Mouse (Mus musculus): Measurements from ENCODE around the gene Masp2. TPM values are rescaled to one million over a fixed set of nuclear protein-coding genes. Genes with fewer than 3 reads are reported as not detected.
A peak's percentile ranks its signal among the peaks of the same experiment; 100 is the strongest.

The Masp2 gene
- total and polyA plus RNA-seq, 2 experiments from 2014 or later = not detected

- H3K4me2 ChIP-seq (ENCODE audit: low read depth, low read length) = no peak overlapping the region
- H3K4me1 ChIP-seq (ENCODE audit: control insufficient read depth, insufficient read depth) = 0 out of 2 replicates have a peak, but pooled peaks cover 7% of the 10 kb centered on the region
- no peak for ATAC-seq (ENCODE audit: insufficient read depth, low read depth)
- peak overlapping the region; percentile 49; the same call in 1 of the 2 replicates for H3K27ac ChIP-seq (ENCODE audit: low read depth)
- H3K9ac ChIP-seq (replicated peaks; ENCODE audit: low read depth, low read length) = no peak overlapping the region
- H3K9me3 ChIP-seq (replicated peaks; ENCODE audit: control insufficient read depth, low read length) = no peaks in the 10 kb centered on the region
- 0 out of 2 replicates have a peak, but pooled peaks cover 5% of the 10 kb centered on the region for H3K36me3 ChIP-seq (replicated peaks; ENCODE audit: control insufficient read depth, insufficient read depth, low read length)
- DNase-seq (ENCODE audit: low spot score) = peak; percentile 50
- no peaks in the 10 kb centered on the region for H3K27me3 ChIP-seq (ENCODE audit: control insufficient read depth, insufficient read depth, low read length)
- TF ChIP-seq CTCF (IDR thresholded peaks at IDR 0.05; ENCODE audit: low read depth) = peak; percentile 90
- TF ChIP-seq EP300 (IDR thresholded peaks at IDR 0.05; ENCODE audit: low read depth) = no peak
- H3K4me3 ChIP-seq (ENCODE audit: low read depth, low read length) = no peak overlapping the region
- 17% methylated on average over 5 of the region's 5 CpGs for WGBS
Measured at GRCm38 (mm10) chr4:148607758-148608157, 5.4 kb downstream of the Masp2 start.

- H3K27ac ChIP-seq (ENCODE audit: low read depth) = no peak overlapping the region
- H3K4me2 ChIP-seq (ENCODE audit: low read depth, low read length) = no peak overlapping the region
- no peak for DNase-seq (ENCODE audit: low spot score)
- ATAC-seq (ENCODE audit: insufficient read depth, low read depth) = no peak
- H3K4me3 ChIP-seq (ENCODE audit: low read depth, low read length) = no peak overlapping the region
- H3K4me1 ChIP-seq (ENCODE audit: control insufficient read depth, insufficient read depth) = 0 out of 2 replicates have a peak, but pooled peaks cover 7% of the 10 kb centered on the region
- H3K27me3 ChIP-seq (ENCODE audit: control insufficient read depth, insufficient read depth, low read length) = no peaks in the 10 kb centered on the region
- H3K36me3 ChIP-seq (replicated peaks; ENCODE audit: control insufficient read depth, insufficient read depth, low read length) = peaks cover 23% of the 10 kb centered on the region
- 87% methylated on average over 5 of the region's 5 CpGs for WGBS
- TF ChIP-seq CTCF (IDR thresholded peaks at IDR 0.05; ENCODE audit: low read depth) (no peak), EP300 (IDR thresholded peaks at IDR 0.05; ENCODE audit: low read depth) (no peak)
- no peak overlapping the region for H3K9ac ChIP-seq (replicated peaks; ENCODE audit: low read depth, low read length)
- H3K9me3 ChIP-seq (replicated peaks; ENCODE audit: control insufficient read depth, low read length) = no peaks in the 10 kb centered on the region
Measured at GRCm38 (mm10) chr4:148609805-148610204, 7.5 kb downstream of the Masp2 start.

- peaks cover 33% of the 10 kb centered on the region for H3K36me3 ChIP-seq (replicated peaks; ENCODE audit: control insufficient read depth, insufficient read depth, low read length)
- ATAC-seq (ENCODE audit: insufficient read depth, low read depth) = no peak
Measured at GRCm38 (mm10) chr4:148610631-148611364, 8.4 kb downstream of the Masp2 start.

GRCm38 (mm10) chr4:148612557-148612956 is 10.2 kb downstream of the Masp2 start:
- TF ChIP-seq EP300 (IDR thresholded peaks at IDR 0.05; ENCODE audit: low read depth) (no peak), CTCF (IDR thresholded peaks at IDR 0.05; ENCODE audit: low read depth) (no peak)
- Histone ChIP-seq H3K4me3 (ENCODE audit: low read depth, low read length) (no peak overlapping the region), H3K36me3 (replicated peaks; ENCODE audit: control insufficient read depth, insufficient read depth, low read length) (peaks cover 50% of the 10 kb centered on the region)

More at GRCm38 (mm10) chr4:148610631-148611364, 8.4 kb downstream of the Masp2 start:
- 49% methylated on average over 5 of the region's 5 CpGs for WGBS
- Histone ChIP-seq H3K4me2 (ENCODE audit: low read depth, low read length) (no peak overlapping the region), H3K4me3 (ENCODE audit: low read depth, low read length) (no peak overlapping the region), H3K27me3 (ENCODE audit: control insufficient read depth, insufficient read depth, low read length) (no peaks in the 10 kb centered on the region), H3K27ac (ENCODE audit: low read depth) (no peak overlapping the region), H3K9me3 (replicated peaks; ENCODE audit: control insufficient read depth, low read length) (no peaks in the 10 kb centered on the region), H3K9ac (replicated peaks; ENCODE audit: low read depth, low read length) (no peak overlapping the region), H3K4me1 (ENCODE audit: control insufficient read depth, insufficient read depth) (0 out of 2 replicates have a peak, but pooled peaks cover 7% of the 10 kb centered on the region)
- no peak for DNase-seq (ENCODE audit: low spot score)
- TF ChIP-seq EP300 (IDR thresholded peaks at IDR 0.05; ENCODE audit: low read depth) = no peak
- no peak for TF ChIP-seq CTCF (IDR thresholded peaks at IDR 0.05; ENCODE audit: low read depth)

GRCm38 (mm10) chr4:148613738-148614137 is 11.4 kb downstream of the Masp2 start:
- DNase-seq (ENCODE audit: low spot score) (no peak), ATAC-seq (ENCODE audit: insufficient read depth, low read depth) (no peak)
- H3K27me3 ChIP-seq (ENCODE audit: control insufficient read depth, insufficient read depth, low read length) = no peaks in the 10 kb centered on the region
- H3K4me3 ChIP-seq (ENCODE audit: low read depth, low read length) = no peak overlapping the region
- H3K27ac ChIP-seq (ENCODE audit: low read depth) = no peak overlapping the region
- TF ChIP-seq EP300 (IDR thresholded peaks at IDR 0.05; ENCODE audit: low read depth) = no peak
- TF ChIP-seq CTCF (IDR thresholded peaks at IDR 0.05; ENCODE audit: low read depth) = no peak
- no peak overlapping the region for H3K9ac ChIP-seq (replicated peaks; ENCODE audit: low read depth, low read length)
- 78% methylated on average over 9 of the region's 9 CpGs for WGBS
- H3K4me2 ChIP-seq (ENCODE audit: low read depth, low read length) = no peak overlapping the region
- H3K4me1 ChIP-seq (ENCODE audit: control insufficient read depth, insufficient read depth) = 0 out of 2 replicates have a peak, but pooled peaks cover 2% of the 10 kb centered on the region
- no peaks in the 10 kb centered on the region for H3K9me3 ChIP-seq (replicated peaks; ENCODE audit: control insufficient read depth, low read length)
- H3K36me3 ChIP-seq (replicated peaks; ENCODE audit: control insufficient read depth, insufficient read depth, low read length) = peaks cover 58% of the 10 kb centered on the region

More at GRCm38 (mm10) chr4:148612557-148612956, 10.2 kb downstream of the Masp2 start:
- Histone ChIP-seq H3K27ac (ENCODE audit: low read depth) (no peak overlapping the region), H3K9ac (replicated peaks; ENCODE audit: low read depth, low read length) (no peak overlapping the region), H3K4me2 (ENCODE audit: low read depth, low read length) (no peak overlapping the region), H3K27me3 (ENCODE audit: control insufficient read depth, insufficient read depth, low read length) (no peaks in the 10 kb centered on the region), H3K4me1 (ENCODE audit: control insufficient read depth, insufficient read depth) (0 out of 2 replicates have a peak, but pooled peaks cover 7% of the 10 kb centered on the region), H3K9me3 (replicated peaks; ENCODE audit: control insufficient read depth, low read length) (no peaks in the 10 kb centered on the region)
- DNase-seq (ENCODE audit: low spot score) = no peak
- ATAC-seq (ENCODE audit: insufficient read depth, low read depth) = no peak
- 44% methylated on average over 4 of the region's 4 CpGs for WGBS

All from heart, postnatal 0 days (tissue).